Mouse (Mus musculus): Measurements from ENCODE around the gene Sprr2a2. TPM values are rescaled to one million over a fixed set of nuclear protein-coding genes. Genes with fewer than 3 reads are reported as not detected.
"Not testable (repeated sequence)": the region's sequence is repeated elsewhere in the genome, so short reads cannot be mapped to it uniquely, and the experiment has no call there.

Sprr2a2 gene
- polyA plus RNA-seq, 1 experiment from 2014 or later, result 4.6 TPM

- WGBS, result no CpG with 5 or more reads among the region's 8 CpGs
- not testable (repeated sequence) for H3K27ac ChIP-seq (replicated peaks; ENCODE audit: low read depth, low read length); H3K4me3 ChIP-seq (ENCODE audit: low read depth, low read length); H3K36me3 ChIP-seq (ENCODE audit: control insufficient read depth, insufficient read depth, low read length); H3K9ac ChIP-seq (ENCODE audit: low read depth, low read length); H3K4me2 ChIP-seq (ENCODE audit: low read depth, low read length); H3K9me3 ChIP-seq (ENCODE audit: control insufficient read depth, low read length); H3K27me3 ChIP-seq (replicated peaks; ENCODE audit: control insufficient read depth, insufficient read depth, low read length); H3K4me1 ChIP-seq (ENCODE audit: control insufficient read depth, insufficient read depth, low read length); DNase-seq (ENCODE audit: low spot score)
- peak; percentile 27; the same call in 1 of the 2 replicates for ATAC-seq (ENCODE audit: low read depth)
Measured at GRCm38 (mm10) chr3:92253860-92254259, 38.1 kb downstream of the Sprr2a2 start.

GRCm38 (mm10) chr3:92258526-92258925 lies 42.8 kb downstream of the Sprr2a2 start:
- not testable (repeated sequence) for H3K36me3 ChIP-seq (ENCODE audit: control insufficient read depth, insufficient read depth, low read length); H3K27ac ChIP-seq (replicated peaks; ENCODE audit: low read depth, low read length); ATAC-seq (ENCODE audit: low read depth); DNase-seq (ENCODE audit: low spot score); H3K4me2 ChIP-seq (ENCODE audit: low read depth, low read length); H3K4me1 ChIP-seq (ENCODE audit: control insufficient read depth, insufficient read depth, low read length); H3K4me3 ChIP-seq (ENCODE audit: low read depth, low read length); H3K27me3 ChIP-seq (replicated peaks; ENCODE audit: control insufficient read depth, insufficient read depth, low read length); H3K9me3 ChIP-seq (ENCODE audit: control insufficient read depth, low read length); H3K9ac ChIP-seq (ENCODE audit: low read depth, low read length)

GRCm38 (mm10) chr3:92263462-92263861 lies 47.7 kb downstream of the Sprr2a2 start:
- H3K4me2 ChIP-seq (ENCODE audit: low read depth, low read length); DNase-seq (ENCODE audit: low spot score); H3K36me3 ChIP-seq (ENCODE audit: control insufficient read depth, insufficient read depth, low read length); H3K9ac ChIP-seq (ENCODE audit: low read depth, low read length); H3K9me3 ChIP-seq (ENCODE audit: control insufficient read depth, low read length); H3K27ac ChIP-seq (replicated peaks; ENCODE audit: low read depth, low read length); H3K27me3 ChIP-seq (replicated peaks; ENCODE audit: control insufficient read depth, insufficient read depth, low read length); H3K4me1 ChIP-seq (ENCODE audit: control insufficient read depth, insufficient read depth, low read length); ATAC-seq (ENCODE audit: low read depth); H3K4me3 ChIP-seq (ENCODE audit: low read depth, low read length): not testable (repeated sequence)
- no CpG with 5 or more reads among the region's 2 CpGs for WGBS

- not testable (repeated sequence) for H3K4me2 ChIP-seq (ENCODE audit: low read depth, low read length); ATAC-seq (ENCODE audit: low read depth)
Measured at GRCm38 (mm10) chr3:92271414-92271985, 55.8 kb downstream of the Sprr2a2 start.

GRCm38 (mm10) chr3:92273504-92273903 lies 57.8 kb downstream of the Sprr2a2 start:
- ATAC-seq (ENCODE audit: low read depth), result 0 out of 2 replicates have a peak, but pooled peaks have one; percentile 10

More at GRCm38 (mm10) chr3:92271414-92271985, 55.8 kb downstream of the Sprr2a2 start:
- not testable (repeated sequence) for H3K9ac ChIP-seq (ENCODE audit: low read depth, low read length); H3K36me3 ChIP-seq (ENCODE audit: control insufficient read depth, insufficient read depth, low read length); DNase-seq (ENCODE audit: low spot score); H3K9me3 ChIP-seq (ENCODE audit: control insufficient read depth, low read length); H3K4me3 ChIP-seq (ENCODE audit: low read depth, low read length); H3K27me3 ChIP-seq (replicated peaks; ENCODE audit: control insufficient read depth, insufficient read depth, low read length); H3K4me1 ChIP-seq (ENCODE audit: control insufficient read depth, insufficient read depth, low read length); H3K27ac ChIP-seq (replicated peaks; ENCODE audit: low read depth, low read length)
- no CpG with 5 or more reads among the region's 4 CpGs for WGBS

GRCm38 (mm10) chr3:92274018-92274417 lies 58.3 kb downstream of the Sprr2a2 start:
- DNase-seq (ENCODE audit: low spot score); ATAC-seq (ENCODE audit: low read depth); H3K9ac ChIP-seq (ENCODE audit: low read depth, low read length); H3K27me3 ChIP-seq (replicated peaks; ENCODE audit: control insufficient read depth, insufficient read depth, low read length); H3K27ac ChIP-seq (replicated peaks; ENCODE audit: low read depth, low read length); H3K4me1 ChIP-seq (ENCODE audit: control insufficient read depth, insufficient read depth, low read length); H3K9me3 ChIP-seq (ENCODE audit: control insufficient read depth, low read length); H3K4me3 ChIP-seq (ENCODE audit: low read depth, low read length); H3K4me2 ChIP-seq (ENCODE audit: low read depth, low read length); H3K36me3 ChIP-seq (ENCODE audit: control insufficient read depth, insufficient read depth, low read length): not testable (repeated sequence)
- WGBS, result no CpG with 5 or more reads among the region's 1 CpGs

More at GRCm38 (mm10) chr3:92273504-92273903, 57.8 kb downstream of the Sprr2a2 start:
- H3K36me3 ChIP-seq (ENCODE audit: control insufficient read depth, insufficient read depth, low read length); DNase-seq (ENCODE audit: low spot score); H3K27me3 ChIP-seq (replicated peaks; ENCODE audit: control insufficient read depth, insufficient read depth, low read length); H3K4me2 ChIP-seq (ENCODE audit: low read depth, low read length); H3K4me1 ChIP-seq (ENCODE audit: control insufficient read depth, insufficient read depth, low read length); H3K4me3 ChIP-seq (ENCODE audit: low read depth, low read length); H3K27ac ChIP-seq (replicated peaks; ENCODE audit: low read depth, low read length); H3K9ac ChIP-seq (ENCODE audit: low read depth, low read length); H3K9me3 ChIP-seq (ENCODE audit: control insufficient read depth, low read length): not testable (repeated sequence)

GRCm38 (mm10) chr3:92279663-92280062 lies 63.9 kb downstream of the Sprr2a2 start:
- H3K27ac ChIP-seq (replicated peaks; ENCODE audit: low read depth, low read length); DNase-seq (ENCODE audit: low spot score); H3K4me3 ChIP-seq (ENCODE audit: low read depth, low read length); H3K4me2 ChIP-seq (ENCODE audit: low read depth, low read length); H3K9ac ChIP-seq (ENCODE audit: low read depth, low read length); H3K9me3 ChIP-seq (ENCODE audit: control insufficient read depth, low read length); H3K36me3 ChIP-seq (ENCODE audit: control insufficient read depth, insufficient read depth, low read length); H3K27me3 ChIP-seq (replicated peaks; ENCODE audit: control insufficient read depth, insufficient read depth, low read length); H3K4me1 ChIP-seq (ENCODE audit: control insufficient read depth, insufficient read depth, low read length): not testable (repeated sequence)
- ATAC-seq (ENCODE audit: low read depth), result 0 out of 2 replicates have a peak, but pooled peaks have one; percentile 23

- H3K9me3 ChIP-seq (ENCODE audit: control insufficient read depth, low read length); H3K4me1 ChIP-seq (ENCODE audit: control insufficient read depth, insufficient read depth, low read length); H3K4me3 ChIP-seq (ENCODE audit: low read depth, low read length); H3K4me2 ChIP-seq (ENCODE audit: low read depth, low read length); H3K36me3 ChIP-seq (ENCODE audit: control insufficient read depth, insufficient read depth, low read length); H3K9ac ChIP-seq (ENCODE audit: low read depth, low read length); H3K27me3 ChIP-seq (replicated peaks; ENCODE audit: control insufficient read depth, insufficient read depth, low read length); H3K27ac ChIP-seq (replicated peaks; ENCODE audit: low read depth, low read length); DNase-seq (ENCODE audit: low spot score); ATAC-seq (ENCODE audit: low read depth): not testable (repeated sequence)
- 92% methylated on average over 5 of the region's 12 CpGs for WGBS
Measured at GRCm38 (mm10) chr3:92280963-92281606, 65.4 kb downstream of the Sprr2a2 start.

GRCm38 (mm10) chr3:92285101-92285500 lies 69.4 kb downstream of the Sprr2a2 start, which contains the start of gene Sprr2a3:
TSS of gene Sprr2a3 (plus strand) at chr3:92285417.
- WGBS, result 90% methylated on average over 1 of the region's 1 CpGs
- not testable (repeated sequence) for DNase-seq (ENCODE audit: low spot score); ATAC-seq (ENCODE audit: low read depth)

More at GRCm38 (mm10) chr3:92285101-92285500, 69.4 kb downstream of the Sprr2a2 start, which contains the start of gene Sprr2a3:
- H3K4me2 ChIP-seq (ENCODE audit: low read depth, low read length); H3K4me3 ChIP-seq (ENCODE audit: low read depth, low read length); H3K9ac ChIP-seq (ENCODE audit: low read depth, low read length); H3K27ac ChIP-seq (replicated peaks; ENCODE audit: low read depth, low read length); H3K9me3 ChIP-seq (ENCODE audit: control insufficient read depth, low read length); H3K27me3 ChIP-seq (replicated peaks; ENCODE audit: control insufficient read depth, insufficient read depth, low read length); H3K36me3 ChIP-seq (ENCODE audit: control insufficient read depth, insufficient read depth, low read length); H3K4me1 ChIP-seq (ENCODE audit: control insufficient read depth, insufficient read depth, low read length): not testable (repeated sequence)
